Mouse (Mus musculus) midbrain, embryonic 15.5 days (tissue): Measurements from ENCODE around the gene Gm10778. TPM values are rescaled to one million over a fixed set of nuclear protein-coding genes. Genes with fewer than 3 reads are reported as not detected.

ENCODE experiments used
- ATAC-seq: fragments of 200-750 bp; cut with Nextera tagmentation; replicated peaks from 2 replicates; pipeline ENCODE4 v1.8.0; 2017; ENCODE audit warnings: moderate TSS enrichment
- H3K27ac ChIP-seq: fragments of 300-500 bp; sonication (generic); 2 replicates; pipeline ENCODE4 v1.5.1; 2015; ENCODE audit warnings: mild to moderate bottlenecking, inconsistent platforms
- H3K27me3 ChIP-seq: fragments of 300-500 bp; sonication (generic); replicated peaks from 2 replicates; pipeline ENCODE4 v1.6.1; 2015; ENCODE audit warnings: inconsistent platforms
- H3K36me3 ChIP-seq: fragments of 300-500 bp; sonication (generic); replicated peaks from 2 replicates; pipeline ENCODE4 v1.6.1; 2015; ENCODE audit warnings: inconsistent platforms
- H3K4me1 ChIP-seq: fragments of 300-500 bp; sonication (generic); 2 replicates; pipeline ENCODE4 v1.6.1; 2015; ENCODE audit warnings: inconsistent platforms
- H3K4me2 ChIP-seq: fragments of 300-500 bp; sonication (generic); 2 replicates; pipeline ENCODE4 v1.6.1; 2015; ENCODE audit warnings: inconsistent platforms, mild to moderate bottlenecking, moderate library complexity
- H3K4me3 ChIP-seq: fragments of 300-500 bp; sonication (generic); 2 replicates; pipeline ENCODE4 v1.5.1; 2015; ENCODE audit warnings: mild to moderate bottlenecking, inconsistent platforms
- H3K9ac ChIP-seq: fragments of 300-500 bp; sonication (generic); 2 replicates; pipeline ENCODE4 v1.6.1; 2015; ENCODE audit warnings: mild to moderate bottlenecking, inconsistent platforms
- H3K9me3 ChIP-seq: fragments of 300-500 bp; sonication (generic); 2 replicates; pipeline ENCODE4 v1.6.1; 2016; ENCODE audit warnings: inconsistent platforms
- WGBS: fragments of 180-500 bp; shearing (Covaris S2); methylation state at CpG from one replicate; pipeline ENCODE4 v1.1.7; 2015; ENCODE audit warnings: mixed read lengths; 5-methylcytosine and 5-hydroxymethylcytosine counted together
- polyA plus RNA-seq: library from polyadenylated mRNA; unstranded; fragments of >200 nt; fragmentation: Nextera tagmentation; extraction: Ambion mirVana; gene quantifications from 2 replicates; pipeline ENCODE4 v1.2.1, GENCODE M21; 2015

The Gm10778 gene
- polyA plus RNA-seq, 1 experiment from 2014 or later = 6.6 TPM

- no peak overlapping the region for H3K9ac ChIP-seq
- no peak overlapping the region for H3K27ac ChIP-seq
- no peak for ATAC-seq
- 83% methylated on average over 1 of the region's 1 CpGs for WGBS
- H3K9me3 ChIP-seq = no peaks in the 10 kb centered on the region
- H3K4me2 ChIP-seq = no peak overlapping the region
- no peak overlapping the region for H3K4me3 ChIP-seq
- H3K4me1 ChIP-seq = peaks cover 21% of the 10 kb centered on the region
- no peaks in the 10 kb centered on the region for H3K36me3 ChIP-seq
- H3K27me3 ChIP-seq = no peaks in the 10 kb centered on the region
Measured at GRCm38 (mm10) chr10:81608308-81608707, 40.6 kb upstream of the Gm10778 start.

GRCm38 (mm10) chr10:81612779-81613178, 36.1 kb upstream of the Gm10778 start:
- no peaks in the 10 kb centered on the region for H3K4me1 ChIP-seq
- H3K36me3 ChIP-seq = no peaks in the 10 kb centered on the region
- no peaks in the 10 kb centered on the region for H3K27me3 ChIP-seq
- H3K9me3 ChIP-seq = no peaks in the 10 kb centered on the region
- H3K27ac ChIP-seq = no peak overlapping the region
- H3K4me2 ChIP-seq = no peak overlapping the region
- no peak for ATAC-seq
- H3K4me3 ChIP-seq = no peak overlapping the region
- H3K9ac ChIP-seq = no peak overlapping the region
- WGBS = 76% methylated on average over 3 of the region's 3 CpGs

DNA sequence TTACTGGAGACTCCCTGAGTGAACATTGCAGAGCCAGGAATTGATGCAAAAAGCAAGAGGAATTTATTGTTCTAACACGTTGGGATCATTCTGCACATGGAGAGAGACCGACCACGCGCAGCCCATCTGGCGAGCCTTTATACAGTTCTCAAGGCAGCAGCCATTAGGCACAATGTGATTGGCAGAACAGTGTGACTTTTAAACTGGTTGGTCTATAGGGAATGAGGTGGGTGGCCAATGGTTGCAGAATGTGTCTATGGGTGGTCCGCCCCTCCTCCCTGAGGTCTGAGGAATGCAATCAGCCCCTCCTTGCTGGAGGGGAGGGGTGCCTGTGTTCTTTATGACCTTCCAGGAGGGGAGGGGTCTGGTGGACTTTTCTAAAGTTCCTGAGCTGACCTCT, 33.4 kb upstream of the Gm10778 start:
- ATAC-seq = no peak
- no peak overlapping the region for H3K4me2 ChIP-seq
- H3K36me3 ChIP-seq = no peaks in the 10 kb centered on the region
- no peaks in the 10 kb centered on the region for H3K4me1 ChIP-seq
- no peak overlapping the region for H3K27ac ChIP-seq
- H3K27me3 ChIP-seq = no peaks in the 10 kb centered on the region
- no peak overlapping the region for H3K9ac ChIP-seq
- H3K9me3 ChIP-seq = no peaks in the 10 kb centered on the region
- 71% methylated on average over 6 of the region's 6 CpGs for WGBS
- no peak overlapping the region for H3K4me3 ChIP-seq

DNA sequence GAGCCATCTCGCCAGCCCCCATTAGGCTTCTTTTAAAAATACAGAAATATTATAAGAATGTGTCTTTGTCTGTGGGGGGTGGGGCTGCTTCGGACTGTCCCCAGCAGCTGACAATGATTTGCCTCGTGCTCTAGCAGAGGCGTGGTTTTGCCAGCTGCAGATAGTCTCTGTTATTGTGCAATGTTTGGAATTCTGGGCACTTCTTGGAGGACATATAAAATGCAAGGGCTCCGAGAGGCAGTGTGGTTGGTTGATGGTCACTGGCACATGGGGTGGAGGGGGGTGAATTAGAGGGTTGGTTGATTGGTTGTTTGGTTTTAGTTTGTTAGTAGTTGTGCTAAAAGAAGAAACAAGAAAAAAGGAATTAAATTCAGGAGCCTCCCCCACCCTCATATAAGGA, 28.9 kb upstream of the Gm10778 start:
- no peaks in the 10 kb centered on the region for H3K27me3 ChIP-seq
- H3K4me1 ChIP-seq = no peaks in the 10 kb centered on the region
- WGBS = 90% methylated on average over 5 of the region's 5 CpGs
- no peak overlapping the region for H3K9ac ChIP-seq
- H3K4me2 ChIP-seq = no peak overlapping the region
- no peaks in the 10 kb centered on the region for H3K9me3 ChIP-seq
- H3K27ac ChIP-seq = no peak overlapping the region
- no peak for ATAC-seq
- peaks cover 5% of the 10 kb centered on the region; the same call in 1 of the 2 replicates for H3K36me3 ChIP-seq
- no peak overlapping the region for H3K4me3 ChIP-seq

- no peak overlapping the region for H3K4me3 ChIP-seq
- H3K4me1 ChIP-seq = no peaks in the 10 kb centered on the region
- whole genome bisulfite sequencing = 62% methylated on average over 9 of the region's 9 CpGs
- no peak overlapping the region for H3K4me2 ChIP-seq
- peaks cover 10% of the 10 kb centered on the region; the same call in 1 of the 2 replicates for H3K36me3 ChIP-seq
- no peak overlapping the region for H3K9ac ChIP-seq
- no peak for ATAC-seq
- H3K9me3 ChIP-seq = no peaks in the 10 kb centered on the region
- no peaks in the 10 kb centered on the region for H3K27me3 ChIP-seq
- no peak overlapping the region for H3K27ac ChIP-seq
Measured at GRCm38 (mm10) chr10:81620786-81621185, 28.1 kb upstream of the Gm10778 start.

DNA sequence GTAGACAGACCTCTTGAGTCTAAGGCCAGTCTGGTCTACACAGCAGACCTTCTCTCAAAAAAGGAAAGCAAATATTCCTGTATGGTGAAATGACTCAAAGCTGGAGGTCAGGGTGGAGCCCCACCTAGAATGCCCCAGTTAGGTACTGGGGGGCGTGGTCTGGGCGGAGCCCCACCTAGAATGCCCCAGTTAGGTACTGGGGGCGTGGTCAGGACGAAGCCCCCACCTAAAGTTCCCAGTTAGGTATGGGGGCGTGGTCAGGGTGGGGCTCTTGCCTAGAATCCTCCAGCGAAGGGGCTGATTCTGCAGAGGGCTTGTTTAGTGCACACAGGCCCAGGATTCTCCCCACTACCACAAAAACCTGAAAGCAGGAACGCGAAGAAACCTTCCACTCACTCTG, 25.4 kb upstream of the Gm10778 start:
- Histone ChIP-seq H3K9ac (no peak overlapping the region), H3K27me3 (no peaks in the 10 kb centered on the region), H3K9me3 (no peaks in the 10 kb centered on the region), H3K4me1 (peaks cover 21% of the 10 kb centered on the region), H3K36me3 (peaks cover 10% of the 10 kb centered on the region; the same call in 1 of the 2 replicates), H3K4me3 (no peak overlapping the region), H3K4me2 (no peak overlapping the region), H3K27ac (no peak overlapping the region)
- ATAC-seq = no peak
- WGBS = 64% methylated on average over 8 of the region's 8 CpGs

DNA sequence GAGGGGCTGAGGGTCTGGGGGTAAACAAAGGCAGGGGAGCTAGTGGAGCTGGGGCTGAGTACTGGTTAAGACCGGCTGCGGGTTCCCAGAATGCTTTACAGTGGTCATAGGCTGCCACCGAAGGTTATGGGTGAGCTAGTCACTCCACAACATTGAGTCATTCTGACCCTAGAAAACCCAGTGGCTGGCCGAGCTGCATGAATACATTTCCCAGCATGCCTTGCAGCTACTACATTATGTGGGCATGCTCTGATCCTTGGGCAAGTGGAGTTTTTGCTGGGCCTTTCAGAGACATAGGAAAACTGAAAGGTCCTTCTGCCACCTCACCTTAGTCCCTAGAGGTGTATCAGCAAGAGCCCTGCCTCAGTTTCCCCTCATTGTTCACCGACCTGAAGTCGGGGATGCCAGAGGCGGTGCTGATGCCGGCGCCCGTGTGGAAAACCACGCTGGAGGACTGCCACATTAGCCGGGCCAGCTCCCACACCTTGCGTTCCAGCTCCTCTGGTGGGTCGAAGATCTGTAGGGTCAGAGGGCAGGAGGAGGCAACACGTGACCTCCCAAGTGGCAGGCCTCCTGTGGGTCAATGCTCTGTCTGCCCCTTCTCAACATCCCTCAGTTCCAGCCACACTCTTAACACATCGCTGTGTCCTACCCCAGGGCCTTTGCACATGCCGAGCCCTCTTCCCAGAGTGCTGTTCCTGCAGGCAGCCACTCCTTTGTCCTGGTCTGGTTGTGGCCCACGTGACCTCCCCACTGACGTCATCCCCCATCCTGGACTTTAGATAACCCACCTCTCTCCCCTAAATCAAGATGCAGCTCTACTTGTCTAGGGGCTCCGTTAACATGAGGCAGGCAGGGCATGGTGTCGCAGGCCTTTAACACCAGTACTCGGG, 22.5 kb upstream of the Gm10778 start:
- H3K27ac ChIP-seq = peak overlapping the region; percentile 86
- H3K9me3 ChIP-seq = no peaks in the 10 kb centered on the region
- peak overlapping the region; percentile 89 for H3K4me3 ChIP-seq
- H3K27me3 ChIP-seq = 0 out of 2 replicates have a peak, but pooled peaks cover 6% of the 10 kb centered on the region
- H3K4me1 ChIP-seq = peaks cover 24% of the 10 kb centered on the region
- WGBS = 93% methylated on average over 22 of the region's 22 CpGs
- peak overlapping the region; percentile 90 for H3K4me2 ChIP-seq
- H3K9ac ChIP-seq = peak overlapping the region; percentile 86
- H3K36me3 ChIP-seq = peaks cover 10% of the 10 kb centered on the region; the same call in 1 of the 2 replicates
- ATAC-seq = peak; percentile 2

DNA sequence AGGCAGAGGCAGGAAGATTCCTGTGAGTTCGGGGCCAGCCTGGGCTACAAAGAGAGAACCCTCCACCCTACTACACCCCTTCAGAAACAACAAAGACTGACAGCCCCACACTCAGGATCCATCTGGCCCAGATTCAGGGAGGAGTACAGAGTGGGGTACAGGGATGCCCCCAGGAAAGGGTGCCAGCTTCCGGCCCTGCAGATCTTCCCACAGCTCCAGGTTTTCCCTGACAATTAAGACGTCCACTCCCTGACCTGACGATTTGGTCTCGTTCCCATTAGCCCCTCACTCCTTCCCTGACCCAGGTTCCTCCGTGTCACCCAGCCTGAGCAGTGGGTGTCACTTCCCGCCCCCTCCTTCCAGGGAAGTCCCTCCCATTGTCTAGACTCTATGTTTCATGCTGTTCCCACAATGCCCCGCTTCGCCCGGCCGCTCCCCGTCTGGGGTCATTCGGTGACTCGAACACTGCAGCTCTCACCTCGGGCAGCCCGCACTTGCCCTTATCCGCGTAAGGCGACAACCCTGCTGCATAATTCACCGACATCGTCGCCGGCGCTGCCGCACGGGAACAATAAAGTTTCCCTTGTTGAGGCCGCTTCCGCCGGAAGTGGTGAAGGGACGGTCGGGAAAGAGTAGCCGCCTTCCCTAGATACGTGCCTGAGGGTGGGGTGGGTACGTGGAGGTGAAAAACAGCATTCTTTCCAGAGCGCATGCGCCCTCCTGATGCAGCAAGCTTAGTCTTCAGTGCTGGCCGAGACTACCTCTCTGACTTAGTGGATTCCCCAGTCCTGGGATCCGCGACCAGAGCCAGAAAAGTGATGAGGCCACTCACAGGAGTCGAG, 21.6 kb upstream of the Gm10778 start, which contains the start of gene Sirt6:
TSS of gene Sirt6 (minus strand) at position 804 of the 842 bp plus-strand sequence.
- peak within 1 kb of the TSS; percentile 90 for H3K4me2 ChIP-seq
- 5% methylated on average over 40 of the region's 40 CpGs for WGBS
- H3K27ac ChIP-seq = peak within 1 kb of the TSS; percentile 86
- peak; percentile 89 for ATAC-seq
- H3K9me3 ChIP-seq = no peaks in the 10 kb centered on the region
- H3K36me3 ChIP-seq = peaks cover 10% of the 10 kb centered on the region; the same call in 1 of the 2 replicates
- peak within 1 kb of the TSS; percentile 89 for H3K4me3 ChIP-seq
- H3K27me3 ChIP-seq = 0 out of 2 replicates have a peak, but pooled peaks cover 11% of the 10 kb centered on the region
- peaks cover 24% of the 10 kb centered on the region for H3K4me1 ChIP-seq
- H3K9ac ChIP-seq = peak within 1 kb of the TSS; percentile 86

GRCm38 (mm10) chr10:81627836-81628220, 21.0 kb upstream of the Gm10778 start:
- Histone ChIP-seq H3K9ac (peak overlapping the region; percentile 86), H3K36me3 (0 out of 2 replicates have a peak, but pooled peaks cover 5% of the 10 kb centered on the region), H3K4me3 (peak overlapping the region; percentile 89), H3K27ac (peak overlapping the region; percentile 86), H3K9me3 (no peaks in the 10 kb centered on the region), H3K4me1 (peaks cover 25% of the 10 kb centered on the region), H3K4me2 (peak overlapping the region; percentile 90), H3K27me3 (0 out of 2 replicates have a peak, but pooled peaks cover 11% of the 10 kb centered on the region)
- ATAC-seq = peak; percentile 37
- 68% methylated on average over 7 of the region's 7 CpGs for WGBS

GRCm38 (mm10) chr10:81628390-81628789, 20.5 kb upstream of the Gm10778 start, which contains the start of gene Ankrd24:
Gene Ankrd24 (plus strand): TSS chr10:81628540.
- ATAC-seq = 0 out of 2 replicates have a peak, but pooled peaks have one; percentile 4
- peak within 1 kb of the TSS; percentile 89 for H3K4me3 ChIP-seq
- 0 out of 2 replicates have a peak, but pooled peaks cover 11% of the 10 kb centered on the region for H3K27me3 ChIP-seq
- no peaks in the 10 kb centered on the region for H3K9me3 ChIP-seq
- H3K4me2 ChIP-seq = peak within 1 kb of the TSS; percentile 90
- 86% methylated on average over 16 of the region's 16 CpGs for WGBS
- H3K36me3 ChIP-seq = 0 out of 2 replicates have a peak, but pooled peaks cover 5% of the 10 kb centered on the region
- H3K9ac ChIP-seq = peak within 1 kb of the TSS; percentile 86
- H3K4me1 ChIP-seq = peaks cover 30% of the 10 kb centered on the region
- peak within 1 kb of the TSS; percentile 86 for H3K27ac ChIP-seq

GRCm38 (mm10) chr10:81633253-81634099, 15.4 kb upstream of the Gm10778 start:
- Histone ChIP-seq H3K9ac (peak overlapping the region; percentile 51), H3K4me3 (peak overlapping the region; percentile 48), H3K4me1 (peaks cover 16% of the 10 kb centered on the region), H3K27me3 (0 out of 2 replicates have a peak, but pooled peaks cover 17% of the 10 kb centered on the region), H3K9me3 (no peaks in the 10 kb centered on the region), H3K36me3 (no peaks in the 10 kb centered on the region), H3K27ac (peak overlapping the region; percentile 70), H3K4me2 (peak overlapping the region; percentile 77)
- peak; percentile 87 for ATAC-seq
- WGBS = 2% methylated on average over 37 of the region's 37 CpGs
